Mouse (Mus musculus): ENCODE data around the gene Zfand3.

GRCm38 (mm10) chr17:30008392-30008791, 3.9 kb downstream of the Zfand3 start:
- no peak for TF ChIP-seq POLR2A (IDR thresholded peaks at IDR 0.05; ENCODE audit: control insufficient read depth, low read depth, low read length)
- TF ChIP-seq CTCF (IDR thresholded peaks at IDR 0.05; ENCODE audit: control insufficient read depth, insufficient read depth, insufficient replicate concordance, low read depth, low read length), result no peak
